31 mouse cellular contexts compared by ENCODE assay signal in genomic region chr14:77534120-77534519, GRCm38 (mm10).
DNase-seq lines count a peak whose midpoint lies in the region; ATAC-seq and TF ChIP-seq lines count a peak whose summit lies in the region.
"Had no signal": no experiment of that assay in that cellular context is flagged by ENCODE, and none has a peak within 500 bp of the region (broad histone marks: within the 10 kb centered on the region; RNA-seq: fewer than 3 reads in every experiment).

No protein-coding gene starts in this region.

- H3K9me3 ChIP-seq in midbrain, embryonic 11.5 days (ENCODE audit: control insufficient read depth, low read length), result no peaks in the 10 kb centered on the region
- H3K9me3 ChIP-seq in midbrain, embryonic 10.5 days (replicated peaks), result no peaks in the 10 kb centered on the region
- H3K9me3 ChIP-seq: embryonic facial prominence, embryonic 12.5 days; heart, embryonic 12.5 days; limb, embryonic 12.5 days; liver, embryonic 15.5 days; midbrain, embryonic 12.5 days had no signal

- H3K4me1 ChIP-seq in midbrain, embryonic 11.5 days (ENCODE audit: control insufficient read depth, insufficient read depth, low read length), result no peaks in the 10 kb centered on the region
- H3K4me1 ChIP-seq in midbrain, embryonic 10.5 days, result no peaks in the 10 kb centered on the region
- H3K4me1 ChIP-seq in cerebellum, adult 2 months (ENCODE audit: control insufficient read depth, insufficient read depth, low read length), result peaks cover 8% of the 10 kb centered on the region
- H3K4me1 ChIP-seq: embryonic facial prominence, embryonic 12.5 days; heart, embryonic 12.5 days; limb, embryonic 12.5 days; liver, embryonic 15.5 days; midbrain, embryonic 12.5 days had no signal

- ATAC-seq in cerebellum, adult (ENCODE audit: insufficient number of reproducible peaks, low FRiP score, low TSS enrichment), result peak; percentile 59
- no peak for ATAC-seq in midbrain, embryonic 11.5 days (ENCODE audit: low FRiP score)
- ATAC-seq: forebrain, embryonic 14.5 days; inflammation-experienced regulatory T-cells, adult 6 months had no signal

- no peak overlapping the region for H3K4me2 ChIP-seq in midbrain, embryonic 11.5 days
- H3K4me2 ChIP-seq: embryonic facial prominence, embryonic 12.5 days; heart, embryonic 12.5 days; hindbrain, embryonic 14.5 days; limb, embryonic 12.5 days; liver, embryonic 15.5 days; lung, embryonic 14.5 days; midbrain, embryonic 12.5 days had no signal

- H3K4me3 ChIP-seq in midbrain, embryonic 11.5 days (ENCODE audit: low read depth, low read length), result no peak overlapping the region
- H3K4me3 ChIP-seq in midbrain, embryonic 10.5 days, result no peak overlapping the region
- H3K4me3 ChIP-seq in cerebellum, adult 2 months (replicated peaks; ENCODE audit: insufficient read depth, low read depth, low read length), result peak overlapping the region; percentile 15
- H3K4me3 ChIP-seq: embryonic facial prominence, embryonic 12.5 days; heart, embryonic 12.5 days; limb, embryonic 12.5 days; liver, embryonic 15.5 days; midbrain, embryonic 12.5 days had no signal

- WGBS in midbrain, embryonic 11.5 days, result 82% methylated on average over 7 of the region's 7 CpGs
- 89% methylated on average over 7 of the region's 7 CpGs for WGBS in midbrain, embryonic 10.5 days
- WGBS in cerebellum, adult 2 months, result 6% methylated on average over 7 of the region's 7 CpGs

- no peak overlapping the region for H3K9ac ChIP-seq in midbrain, embryonic 11.5 days (ENCODE audit: low read length)
- H3K9ac ChIP-seq: embryonic facial prominence, embryonic 12.5 days; heart, embryonic 12.5 days; hindbrain, embryonic 14.5 days; limb, embryonic 12.5 days; liver, embryonic 15.5 days; lung, embryonic 14.5 days; midbrain, embryonic 12.5 days had no signal

- H3K27ac ChIP-seq in midbrain, embryonic 11.5 days (ENCODE audit: low read depth, low read length), result no peak overlapping the region
- H3K27ac ChIP-seq in midbrain, embryonic 10.5 days (replicated peaks), result no peak overlapping the region
- no peak overlapping the region for H3K27ac ChIP-seq in cerebellum, adult 2 months (ENCODE audit: insufficient read depth, low read length)
- H3K27ac ChIP-seq: embryonic facial prominence, embryonic 12.5 days; hindbrain, embryonic 14.5 days; limb, embryonic 12.5 days; liver, embryonic 15.5 days; midbrain, embryonic 12.5 days; stomach, postnatal 0 days had no signal

- H3K27me3 ChIP-seq in midbrain, embryonic 11.5 days (ENCODE audit: control insufficient read depth, insufficient read depth, low read length), result no peaks in the 10 kb centered on the region
- no peaks in the 10 kb centered on the region for H3K27me3 ChIP-seq in midbrain, embryonic 10.5 days (ENCODE audit: low read depth, poor library complexity, severe bottlenecking)
- H3K27me3 ChIP-seq in cerebellum, adult 2 months (ENCODE audit: control insufficient read depth, insufficient read depth, low read length), result no peaks in the 10 kb centered on the region; the same call in 1 of the 2 replicates
- H3K27me3 ChIP-seq: CH12.LX; embryonic facial prominence, embryonic 12.5 days; heart, embryonic 12.5 days; limb, embryonic 12.5 days; liver, embryonic 15.5 days; midbrain, embryonic 12.5 days had no signal

- no peak for TF ChIP-seq CTCF in cerebellum, adult 2 months (IDR thresholded peaks at IDR 0.05; ENCODE audit: borderline replicate concordance, insufficient read depth, low read depth, low read length)

- no peak for TF ChIP-seq POLR2A in cerebellum, adult 2 months (IDR thresholded peaks at IDR 0.05; ENCODE audit: borderline replicate concordance, insufficient read depth, low read length)

- H3K36me3 ChIP-seq in midbrain, embryonic 11.5 days (ENCODE audit: control insufficient read depth, insufficient read depth, low read length), result no peaks in the 10 kb centered on the region
- H3K36me3 ChIP-seq in midbrain, embryonic 10.5 days, result no peaks in the 10 kb centered on the region
- H3K36me3 ChIP-seq: embryonic facial prominence, embryonic 12.5 days; G1E; heart, embryonic 12.5 days; limb, embryonic 12.5 days; liver, embryonic 15.5 days; midbrain, embryonic 12.5 days had no signal

- no peak for DNase-seq in cerebellum, postnatal 4 days (ENCODE audit: low spot score in 2 of 2)
- peak; percentile 49 for DNase-seq in midbrain, embryonic 11.5 days (ENCODE audit: low spot score, missing footprints)
- no peak for DNase-seq in midbrain, embryonic 10.5 days (ENCODE audit: low spot score)
- DNase-seq in cerebellum, adult 2 months, result peak; percentile 42 to 72
- peak; percentile 51 to 72 for DNase-seq in cerebellum, postnatal 14 days
- no peak for DNase-seq in gastrocnemius, adult 8-10 months (ENCODE audit: low spot score in 2 of 2)
- no peak for DNase-seq in layer of hippocampus, adult 11-12 months (ENCODE audit: low spot score)
- DNase-seq: adrenal gland, postnatal 10 days; gastrocnemius, postnatal 36 days; heart, adult 18-20 months; heart, postnatal 4 days; kidney, adult 11 months; kidney, postnatal 14 days; lung, embryonic 14.5 days; lung, postnatal 14 days; right cerebral cortex, adult 18-20 months; spleen, adult 18-20 months; thymus, adult 18-20 months; thymus, postnatal 25 days had no signal

Comparison
In these comparisons a context has a peak if more than half of its experiments do, and no peak if none do; other contexts are left out.
1. DNase-seq: peak in midbrain, embryonic 11.5 days (single experiment), cerebellum, adult 2 months (2 of 2) and cerebellum, postnatal 14 days (2 of 2); none in cerebellum, postnatal 4 days (0 of 2), midbrain, embryonic 10.5 days (single experiment), gastrocnemius, adult 8-10 months (0 of 2) and layer of hippocampus, adult 11-12 months (single experiment).